Mouse (Mus musculus): ENCODE results near the gene Arid3a. TPM values are rescaled to one million over a fixed set of nuclear protein-coding genes. Genes with fewer than 3 reads are reported as not detected.

Arid3a gene
- total and polyA plus RNA-seq, 3 experiments: 48.4 to 114 (median 94.4) TPM

DNA sequence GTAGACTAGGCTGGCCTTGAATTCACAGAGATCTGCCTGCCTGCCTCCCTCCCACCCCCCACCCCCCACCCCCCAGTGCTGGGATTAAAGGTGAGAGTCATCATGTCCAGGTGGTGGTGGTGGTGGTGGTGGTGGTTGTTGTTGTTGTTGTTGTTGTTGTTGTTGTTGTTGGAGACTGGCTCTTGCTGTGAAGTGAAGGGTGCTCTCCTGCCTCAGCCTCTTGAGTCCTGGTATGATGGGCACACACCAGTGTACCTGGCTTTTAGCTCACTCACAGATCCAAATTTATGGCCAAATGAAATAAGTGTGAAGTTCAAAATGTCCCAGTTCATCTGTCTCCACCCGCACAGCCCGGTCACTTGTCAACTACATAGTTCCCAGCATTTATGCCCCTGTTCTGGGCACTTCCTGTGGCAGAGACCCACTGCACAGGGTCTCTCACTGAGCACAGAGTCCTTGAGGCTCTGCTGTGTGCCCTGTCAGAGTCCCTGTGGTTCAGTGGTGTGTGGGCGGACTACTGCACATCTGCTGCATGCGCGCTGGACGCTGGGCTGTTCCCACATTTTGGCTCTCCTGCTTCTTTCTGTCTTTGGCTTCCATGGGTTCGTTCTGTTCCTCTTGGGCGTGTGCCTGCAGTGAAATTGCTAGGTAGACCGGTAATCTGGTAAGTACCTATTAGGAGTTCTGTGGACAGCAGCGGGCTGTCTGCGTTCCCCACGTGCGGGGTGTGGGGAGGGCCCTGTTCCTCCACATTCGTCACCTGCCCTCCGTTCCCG is 8.1 kb downstream of the Arid3a start:
- Histone ChIP-seq H3K9ac (ENCODE audit: insufficient read depth, low read depth) (0 out of 2 replicates have a peak overlapping the region, but pooled peaks have one; percentile 2), H3K4me2 (ENCODE audit: insufficient read depth, low read depth, poor library complexity, severe bottlenecking) (peak overlapping the region; percentile 19; the same call in 1 of the 2 replicates), H3K4me3 (replicated peaks in 1 of 3; ENCODE audit: low read depth in 2 of 3, low read length in 2 of 3, poor library complexity in 1 of 3) (peak overlapping the region in 1 of 3 experiments; percentile 3), H3K27ac (ENCODE audit: insufficient read depth, low read depth) (peak overlapping the region; percentile 57), H3K9me3 (replicated peaks; ENCODE audit: low read length) (no peaks in the 10 kb centered on the region), H3K79me2 (replicated peaks; ENCODE audit: control insufficient read depth, extremely low read depth, insufficient read depth, poor library complexity, severe bottlenecking) (peaks cover 97% of the 10 kb centered on the region), H3K36me3 (replicated peaks in 1 of 2; ENCODE audit: control insufficient read depth in 1 of 2, insufficient read depth in 1 of 2, low read length in 1 of 2) (peaks cover 73 to 96% of the 10 kb centered on the region in 2 experiments), H3K27me3 (replicated peaks) (no peaks in the 10 kb centered on the region), H3K4me1 (ENCODE audit: control insufficient read depth in 1 of 2, insufficient read depth in 2 of 2) (peaks cover 68 to 98% of the 10 kb centered on the region in 2 experiments)
- in situ Hi-C loops (cut with MboI; ENCODE audit: low pct_ligation_motif_present, low pct_unique_long_range_greater_than_20kb, low sequenced_read_pairs) (no loop called here), dilution Hi-C loops (cut with MboI; ENCODE audit: extremely low pct_ligation_motif_present, extremely low pct_unique_long_range_greater_than_20kb, low sequenced_read_pairs) (no loop called here)
- no peak for DNase-seq (ENCODE audit: extremely low read depth)
- peak; percentile 23; the same call in 1 of the 2 replicates for TF ChIP-seq BHLHE40 (IDR thresholded peaks at IDR 0.05; ENCODE audit: low read depth, low read length)
- TF ChIP-seq NRF1 (IDR thresholded peaks at IDR 0.05; ENCODE audit: low read depth, low read length): no peak

DNA sequence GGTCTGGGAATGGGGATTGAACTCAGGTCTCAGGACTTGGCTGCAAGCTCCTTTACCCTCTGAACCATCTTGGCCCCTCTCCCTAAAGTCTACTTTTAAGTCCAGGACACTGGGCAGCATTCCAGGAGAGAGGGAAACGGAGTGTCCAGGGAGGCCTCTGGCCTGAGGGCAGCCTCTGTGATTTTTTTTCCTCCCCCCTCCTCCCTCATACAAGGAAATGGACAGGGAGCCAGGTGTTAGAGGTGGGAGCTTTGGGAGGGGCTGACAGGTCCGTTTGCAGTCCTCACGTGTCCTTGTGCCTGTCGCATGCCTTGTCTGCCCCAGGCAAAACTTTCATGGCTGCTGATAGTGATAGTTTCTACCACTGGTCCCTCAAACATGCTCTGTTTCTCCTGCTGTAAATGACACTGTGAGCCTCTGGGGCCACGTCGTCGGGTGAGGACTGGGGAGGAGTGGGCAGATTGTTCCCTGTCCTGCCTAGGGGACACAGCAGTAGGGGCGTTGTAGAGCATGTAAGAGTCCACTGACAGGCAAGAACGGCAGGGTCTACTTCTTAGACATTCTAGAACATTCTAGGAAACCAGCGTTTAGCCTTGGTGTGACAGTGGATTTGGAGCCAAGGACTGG is 9.6 kb downstream of the Arid3a start:
- dilution Hi-C loops (cut with MboI; ENCODE audit: extremely low pct_ligation_motif_present, extremely low pct_unique_long_range_greater_than_20kb, low sequenced_read_pairs): no loop called here
- H3K4me1 ChIP-seq (ENCODE audit: control insufficient read depth in 1 of 2, insufficient read depth in 2 of 2): peaks cover 73 to 96% of the 10 kb centered on the region in 2 experiments

More for the DNA sequence above, 9.6 kb downstream of the Arid3a start:
- Histone ChIP-seq H3K4me3 (replicated peaks in 1 of 3; ENCODE audit: low read depth in 2 of 3, low read length in 2 of 3, poor library complexity in 1 of 3) (peak overlapping the region in 1 of 3 experiments; percentile 40), H3K4me2 (ENCODE audit: insufficient read depth, low read depth, poor library complexity, severe bottlenecking) (peak overlapping the region; percentile 33), H3K36me3 (replicated peaks in 1 of 2; ENCODE audit: control insufficient read depth in 1 of 2, insufficient read depth in 1 of 2, low read length in 1 of 2) (peaks cover 66 to 91% of the 10 kb centered on the region in 2 experiments), H3K9ac (ENCODE audit: insufficient read depth, low read depth) (peak overlapping the region; percentile 43), H3K27me3 (replicated peaks) (no peaks in the 10 kb centered on the region), H3K79me2 (replicated peaks; ENCODE audit: control insufficient read depth, extremely low read depth, insufficient read depth, poor library complexity, severe bottlenecking) (peaks cover 87% of the 10 kb centered on the region), H3K27ac (ENCODE audit: insufficient read depth, low read depth) (peak overlapping the region; percentile 97), H3K9me3 (replicated peaks; ENCODE audit: low read length) (no peaks in the 10 kb centered on the region)
- no peak for DNase-seq (ENCODE audit: extremely low read depth)
- TF ChIP-seq ELF1 (IDR thresholded peaks at IDR 0.05; ENCODE audit: low read depth, low read length): no peak
- peak; percentile 81 for TF ChIP-seq BHLHE40 (IDR thresholded peaks at IDR 0.05; ENCODE audit: low read depth, low read length)
- TF ChIP-seq CHD1 (IDR thresholded peaks at IDR 0.05; ENCODE audit: low read depth, low read length): 0 out of 2 replicates have a peak, but pooled peaks have one; percentile 54
- TF ChIP-seq CHD2 (IDR thresholded peaks at IDR 0.05; ENCODE audit: low read length): no peak
- 0 out of 2 replicates have a peak, but pooled peaks have one; percentile 44 for TF ChIP-seq POLR2AphosphoS2 (IDR thresholded peaks at IDR 0.05; ENCODE audit: low read depth, low read length)
- TF ChIP-seq POLR2A (IDR thresholded peaks at IDR 0.05; ENCODE audit: low read depth, low read length): no peak
- TF ChIP-seq MXI1 (IDR thresholded peaks at IDR 0.05; ENCODE audit: low read depth, low read length): peak; percentile 66
- TF ChIP-seq ZMIZ1 (IDR thresholded peaks at IDR 0.05; ENCODE audit: low read depth, low read length): no peak
- TF ChIP-seq USF1 (IDR thresholded peaks at IDR 0.05; ENCODE audit: low read depth, low read length): no peak
- no peak for TF ChIP-seq HCFC1 (IDR thresholded peaks at IDR 0.05; ENCODE audit: low read depth, low read length)
- TF ChIP-seq UBTF (IDR thresholded peaks at IDR 0.05; ENCODE audit: low read depth, low read length): 0 out of 2 replicates have a peak, but pooled peaks have one; percentile 58
- peak; percentile 47; the same call in 1 of the 2 replicates for TF ChIP-seq MAX (IDR thresholded peaks at IDR 0.05; ENCODE audit: low read length)
- no peak for TF ChIP-seq RCOR1 (conservative IDR thresholded peaks at IDR 0.05; ENCODE audit: low read depth, low read length)
- TF ChIP-seq TCF12 (IDR thresholded peaks at IDR 0.05; ENCODE audit: low read depth, low read length): 0 out of 2 replicates have a peak, but pooled peaks have one; percentile 6
- TF ChIP-seq SIN3A (IDR thresholded peaks at IDR 0.05; ENCODE audit: low read length): peak; percentile 48; the same call in 1 of the 2 replicates
- TF ChIP-seq CTCF (conservative IDR thresholded peaks at IDR 0.05 in 1 of 2, IDR thresholded peaks at IDR 0.05 in 1 of 2; ENCODE audit: low read depth in 2 of 2, low read length in 2 of 2): no peak
- in situ Hi-C loops (cut with MboI; ENCODE audit: low pct_ligation_motif_present, low pct_unique_long_range_greater_than_20kb, low sequenced_read_pairs): no loop called here
